Mouse (Mus musculus): Measurements from ENCODE around the gene Ccdc177. TPM values are rescaled to one million over a fixed set of nuclear protein-coding genes. Genes with fewer than 3 reads are reported as not detected.

The Ccdc177 gene
- polyA plus RNA-seq, 1 experiment from 2014 or later: 2.8 TPM

DNA sequence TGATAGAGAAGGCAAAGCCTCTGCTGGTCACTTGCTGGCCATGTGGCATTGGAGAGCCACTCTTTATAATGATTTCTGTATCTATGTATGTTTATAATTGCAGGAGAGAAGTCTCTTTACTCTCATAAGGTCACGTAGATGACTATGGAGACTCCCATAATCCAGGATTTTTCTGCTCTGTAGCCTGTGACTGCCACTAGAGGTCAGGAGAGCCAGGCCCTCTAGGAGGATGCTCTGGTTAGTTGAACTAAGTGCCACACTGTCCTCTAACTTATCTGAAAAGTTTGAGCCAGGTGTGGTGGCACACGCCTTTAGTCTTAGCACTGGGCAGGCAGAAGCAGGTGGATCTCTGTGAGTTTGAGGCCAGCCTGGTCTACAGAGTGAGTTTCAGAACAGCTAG lies 31.7 kb downstream of the Ccdc177 start:
- 55% methylated on average over 2 of the region's 2 CpGs for WGBS
- no peak overlapping the region for H3K4me2 ChIP-seq

DNA sequence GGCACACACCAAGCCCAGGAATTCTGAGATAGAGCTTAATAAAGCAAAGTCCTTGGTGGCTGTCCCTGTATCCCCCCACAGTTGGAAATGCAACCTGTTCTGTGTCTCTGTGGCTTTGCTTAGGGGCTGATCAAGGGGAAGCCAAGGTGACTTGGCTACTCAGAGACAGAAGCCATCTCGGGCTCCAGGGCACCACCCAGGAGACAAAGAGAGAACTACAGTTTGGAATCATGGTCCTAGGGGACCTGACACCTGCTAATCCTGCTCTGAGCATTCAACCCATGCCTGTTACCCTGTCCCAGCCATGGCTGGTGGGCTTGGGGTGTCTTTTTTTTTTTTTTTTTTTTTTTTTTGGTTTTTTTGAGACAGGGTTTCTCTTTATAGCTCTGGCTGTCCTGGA lies 32.3 kb downstream of the Ccdc177 start:
- 37% methylated on average over 1 of the region's 1 CpGs for WGBS

More for the DNA sequence above, 31.7 kb downstream of the Ccdc177 start:
- no peaks in the 10 kb centered on the region for H3K27me3 ChIP-seq
- no peak overlapping the region for H3K27ac ChIP-seq (replicated peaks)
- H3K9ac ChIP-seq: no peak overlapping the region
- no peak for ATAC-seq (ENCODE audit: low read depth)
- no peak overlapping the region for H3K4me3 ChIP-seq
- no peaks in the 10 kb centered on the region for H3K36me3 ChIP-seq
- no peaks in the 10 kb centered on the region for H3K9me3 ChIP-seq
- no peaks in the 10 kb centered on the region for H3K4me1 ChIP-seq (replicated peaks)

DNA sequence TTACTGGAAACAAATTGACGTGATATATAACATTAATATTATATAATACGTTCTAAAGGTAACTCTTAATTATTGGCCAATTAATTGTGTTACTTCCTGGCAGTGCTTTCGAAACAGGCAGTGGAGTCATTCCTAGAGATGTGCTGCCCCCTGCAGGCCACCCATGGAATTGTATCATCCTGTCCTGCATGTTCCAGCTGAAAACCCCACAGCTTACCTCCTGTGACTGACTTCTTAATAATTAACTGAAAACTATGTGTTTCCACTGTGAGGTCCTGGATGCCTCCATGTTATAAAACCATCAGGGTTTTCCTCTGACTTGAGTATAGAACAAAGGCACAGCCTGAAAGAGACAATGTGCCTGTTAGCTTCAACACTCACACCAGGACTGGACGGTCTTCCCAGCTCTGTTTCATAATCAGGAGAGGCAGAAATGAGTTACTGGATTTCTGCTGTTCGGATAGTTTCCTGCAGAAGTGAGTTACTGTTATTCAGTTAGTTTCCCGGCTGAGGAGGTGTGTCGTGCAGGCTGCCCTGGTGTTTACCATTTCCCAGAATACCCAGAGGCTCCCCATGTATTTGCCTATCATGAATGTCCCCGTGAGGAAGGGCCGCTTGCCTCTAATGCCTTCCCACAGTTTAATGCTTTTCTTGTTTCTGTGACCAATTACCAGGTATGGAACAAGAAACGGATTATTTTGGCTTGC lies 35.5 kb downstream of the Ccdc177 start:
- H3K4me1 ChIP-seq (replicated peaks): no peaks in the 10 kb centered on the region
- no peak overlapping the region for H3K4me3 ChIP-seq
- no peak overlapping the region for H3K9ac ChIP-seq
- WGBS: 20% methylated on average over 10 of the region's 10 CpGs
- no peaks in the 10 kb centered on the region for H3K9me3 ChIP-seq
- H3K27ac ChIP-seq (replicated peaks): no peak overlapping the region
- H3K27me3 ChIP-seq: no peaks in the 10 kb centered on the region
- H3K36me3 ChIP-seq: no peaks in the 10 kb centered on the region
- ATAC-seq (ENCODE audit: low read depth): no peak
- H3K4me2 ChIP-seq: no peak overlapping the region

More for the DNA sequence above, 32.3 kb downstream of the Ccdc177 start:
- H3K36me3 ChIP-seq: no peaks in the 10 kb centered on the region
- H3K4me3 ChIP-seq: no peak overlapping the region
- H3K27me3 ChIP-seq: no peaks in the 10 kb centered on the region
- ATAC-seq (ENCODE audit: low read depth): no peak
- H3K9me3 ChIP-seq: no peaks in the 10 kb centered on the region
- no peak overlapping the region for H3K27ac ChIP-seq (replicated peaks)
- no peaks in the 10 kb centered on the region for H3K4me1 ChIP-seq (replicated peaks)
- H3K9ac ChIP-seq: no peak overlapping the region
- no peak overlapping the region for H3K4me2 ChIP-seq

DNA sequence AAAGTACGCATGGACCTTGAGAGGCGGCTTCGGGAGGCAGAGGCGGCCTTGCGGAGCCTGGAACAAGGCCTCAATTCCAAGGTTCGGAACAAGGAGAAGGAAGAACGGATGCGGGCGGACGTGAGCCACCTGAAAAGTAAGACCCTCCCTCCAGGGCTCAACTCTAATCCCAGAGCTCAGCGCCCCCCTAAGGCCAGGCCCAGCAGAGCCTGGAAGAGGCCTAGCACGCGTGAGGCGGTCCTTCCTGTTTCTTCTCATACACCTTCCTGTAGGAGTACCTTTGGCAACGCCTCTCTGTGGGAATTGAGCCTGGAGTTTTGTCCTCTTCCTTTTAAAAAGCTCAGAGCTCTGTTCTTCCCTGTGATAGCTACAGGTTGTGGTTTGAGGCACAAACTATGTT lies 39.0 kb downstream of the Ccdc177 start:
- no peaks in the 10 kb centered on the region for H3K36me3 ChIP-seq
- H3K9ac ChIP-seq: no peak overlapping the region
- no peak overlapping the region for H3K4me2 ChIP-seq
- H3K27me3 ChIP-seq: no peaks in the 10 kb centered on the region
- no peaks in the 10 kb centered on the region for H3K4me1 ChIP-seq (replicated peaks)
- no peak overlapping the region for H3K4me3 ChIP-seq
- no peaks in the 10 kb centered on the region for H3K9me3 ChIP-seq
- no peak for ATAC-seq (ENCODE audit: low read depth)
- H3K27ac ChIP-seq (replicated peaks): no peak overlapping the region
- 84% methylated on average over 15 of the region's 15 CpGs for WGBS

DNA sequence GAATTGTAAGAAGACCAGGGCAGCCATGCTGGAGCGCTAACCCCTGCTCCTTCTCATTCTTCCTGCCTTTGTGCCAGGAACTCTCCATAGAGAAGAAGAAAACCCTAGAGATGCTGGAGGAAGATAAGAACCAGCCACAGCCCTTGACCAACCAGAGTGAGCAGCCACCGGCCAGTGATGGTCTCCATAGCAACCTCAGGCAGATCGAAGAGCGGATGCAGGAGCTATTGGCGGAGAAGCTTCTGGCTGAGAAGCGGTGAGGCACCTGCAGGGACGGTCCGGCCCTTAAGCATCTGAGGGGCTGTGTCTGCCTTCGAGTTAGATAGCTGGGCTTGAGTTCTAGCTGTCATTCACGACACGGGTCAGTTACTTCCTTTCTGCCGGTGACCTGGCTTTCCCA lies 40.0 kb downstream of the Ccdc177 start:
- ATAC-seq (ENCODE audit: low read depth): no peak
- no peak overlapping the region for H3K9ac ChIP-seq
- H3K4me1 ChIP-seq (replicated peaks): no peaks in the 10 kb centered on the region
- no peaks in the 10 kb centered on the region for H3K27me3 ChIP-seq
- H3K4me2 ChIP-seq: no peak overlapping the region
- 77% methylated on average over 12 of the region's 12 CpGs for WGBS
- H3K9me3 ChIP-seq: no peaks in the 10 kb centered on the region
- no peak overlapping the region for H3K4me3 ChIP-seq
- H3K36me3 ChIP-seq: no peaks in the 10 kb centered on the region
- no peak overlapping the region for H3K27ac ChIP-seq (replicated peaks)

- H3K36me3 ChIP-seq: no peaks in the 10 kb centered on the region
- 68% methylated on average over 2 of the region's 2 CpGs for WGBS
- no peak overlapping the region for H3K27ac ChIP-seq (replicated peaks)
- H3K4me3 ChIP-seq: no peak overlapping the region
- no peaks in the 10 kb centered on the region for H3K9me3 ChIP-seq
- H3K9ac ChIP-seq: no peak overlapping the region
- no peak for ATAC-seq (ENCODE audit: low read depth)
- no peaks in the 10 kb centered on the region for H3K4me1 ChIP-seq (replicated peaks)
- no peak overlapping the region for H3K4me2 ChIP-seq
- no peaks in the 10 kb centered on the region for H3K27me3 ChIP-seq
These were observed 41.3 kb downstream of the Ccdc177 start for GRCm38 (mm10) chr12:80719141-80719540.

- Histone ChIP-seq H3K27ac (replicated peaks) (no peak overlapping the region), H3K36me3 (no peaks in the 10 kb centered on the region), H3K27me3 (no peaks in the 10 kb centered on the region), H3K9ac (no peak overlapping the region), H3K4me2 (no peak overlapping the region), H3K9me3 (no peaks in the 10 kb centered on the region), H3K4me3 (no peak overlapping the region), H3K4me1 (replicated peaks) (no peaks in the 10 kb centered on the region)
- ATAC-seq (ENCODE audit: low read depth): no peak
- WGBS: 86% methylated on average over 6 of the region's 6 CpGs
These were observed 44.6 kb downstream of the Ccdc177 start for GRCm38 (mm10) chr12:80715915-80716314.

- no peaks in the 10 kb centered on the region for H3K9me3 ChIP-seq
- no peak overlapping the region for H3K9ac ChIP-seq
- H3K36me3 ChIP-seq: no peaks in the 10 kb centered on the region
- H3K27me3 ChIP-seq: no peaks in the 10 kb centered on the region
- no peak for ATAC-seq (ENCODE audit: low read depth)
- H3K4me3 ChIP-seq: no peak overlapping the region
- 53% methylated on average over 6 of the region's 6 CpGs for WGBS
- peaks cover 12% of the 10 kb centered on the region for H3K4me1 ChIP-seq (replicated peaks)
- no peak overlapping the region for H3K4me2 ChIP-seq
- no peak overlapping the region for H3K27ac ChIP-seq (replicated peaks)
These were observed 53.4 kb downstream of the Ccdc177 start for GRCm38 (mm10) chr12:80706915-80707604.

DNA sequence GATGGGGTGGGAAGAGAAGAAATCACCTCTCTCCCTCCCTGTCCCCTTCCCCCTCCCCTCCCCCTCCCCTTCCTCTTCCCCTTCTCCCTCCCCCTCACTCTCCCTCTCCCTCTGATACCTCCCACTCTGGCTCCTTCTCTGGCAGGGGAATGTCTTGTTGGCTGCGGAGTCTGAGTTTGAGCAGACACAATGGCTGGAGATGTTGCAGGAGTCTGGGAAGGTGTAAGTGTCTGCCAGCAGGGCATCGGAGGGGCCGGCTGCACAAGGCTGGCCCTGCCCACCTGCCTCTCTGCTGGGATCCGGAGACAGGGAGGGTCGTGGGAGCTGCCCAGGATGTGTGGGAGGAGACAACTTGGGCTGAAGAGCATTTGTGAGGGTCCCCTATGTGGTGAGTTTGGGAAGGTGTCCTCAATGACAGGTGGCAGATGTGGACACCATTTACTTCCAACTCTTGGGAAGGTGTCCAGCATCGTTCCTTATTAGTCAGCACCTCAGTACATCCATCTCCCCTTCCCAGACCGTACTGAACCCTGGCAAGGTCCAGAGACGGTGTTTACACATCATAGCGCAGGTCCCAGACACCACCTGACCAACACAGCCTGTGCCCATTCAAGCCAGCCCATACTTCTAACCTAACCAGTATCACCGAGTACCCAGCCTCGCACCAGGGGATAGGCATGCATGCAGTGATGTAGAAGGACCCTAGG lies 54.1 kb downstream of the Ccdc177 start:
- 64% methylated on average over 11 of the region's 11 CpGs for WGBS
- peaks cover 12% of the 10 kb centered on the region for H3K4me1 ChIP-seq (replicated peaks)
- no peaks in the 10 kb centered on the region for H3K36me3 ChIP-seq
- no peak overlapping the region for H3K9ac ChIP-seq
- no peak overlapping the region for H3K27ac ChIP-seq (replicated peaks)
- no peak overlapping the region for H3K4me2 ChIP-seq
- ATAC-seq (ENCODE audit: low read depth): no peak
- H3K9me3 ChIP-seq: no peaks in the 10 kb centered on the region
- H3K27me3 ChIP-seq: no peaks in the 10 kb centered on the region
- H3K4me3 ChIP-seq: no peak overlapping the region

Other genes with a start within 250 kb of the Ccdc177 start
- gene Galnt16, start 242.4 kb downstream of the Ccdc177 start, polyA plus RNA-seq (2015; fragmentation: Nextera tagmentation; extraction: Ambion mirVana): 27.9 and 28.9 TPM in 2 replicates
- 22.0 and 22.6 TPM in 2 replicates for gene Slc39a9, start 116.8 kb downstream of the Ccdc177 start, polyA plus RNA-seq (2015; fragmentation: Nextera tagmentation; extraction: Ambion mirVana)
- gene Erh, start 116.3 kb downstream of the Ccdc177 start, polyA plus RNA-seq (2015; fragmentation: Nextera tagmentation; extraction: Ambion mirVana): 296 and 300 TPM in 2 replicates
- gene Plekhd1, start 68.1 kb downstream of the Ccdc177 start, polyA plus RNA-seq (2015; fragmentation: Nextera tagmentation; extraction: Ambion mirVana): 7.1 and 7.4 TPM in 2 replicates
- gene Susd6, start 29.8 kb upstream of the Ccdc177 start, polyA plus RNA-seq (2015; fragmentation: Nextera tagmentation; extraction: Ambion mirVana): 12.3 and 12.9 TPM in 2 replicates
- 427 and 477 TPM in 2 replicates for gene Srsf5, start 184.8 kb upstream of the Ccdc177 start, polyA plus RNA-seq (2015; fragmentation: Nextera tagmentation; extraction: Ambion mirVana)
- 0.18 and 0.96 TPM in 2 replicates for gene Slc10a1, start 208.0 kb upstream of the Ccdc177 start, polyA plus RNA-seq (2015; fragmentation: Nextera tagmentation; extraction: Ambion mirVana)

Measured in neural tube, embryonic 13.5 days (tissue).